ENCODE assay signal across 16 mouse cellular contexts in genomic region chrX:50797798-50798197, GRCm38 (mm10). TPM values are rescaled to one million over a fixed set of nuclear protein-coding genes. Genes with fewer than 3 reads are reported as not detected.
DNase-seq lines count a peak whose midpoint lies in the region; ATAC-seq and TF ChIP-seq lines count a peak whose summit lies in the region.
"Had no signal": no experiment of that assay in that cellular context is flagged by ENCODE, and none has a peak within 500 bp of the region (broad histone marks: within the 10 kb centered on the region; RNA-seq: fewer than 3 reads in every experiment).

No protein-coding gene starts in this region.

- ATAC-seq in hindbrain, embryonic 12.5 days (ENCODE audit: low FRiP score), result 0 out of 2 replicates have a peak, but pooled peaks have one; percentile 29
- no peak for ATAC-seq in hindbrain, embryonic 11.5 days (ENCODE audit: low FRiP score)
- ATAC-seq in embryonic facial prominence, embryonic 14.5 days (ENCODE audit: low read depth), result no peak
- ATAC-seq in midbrain, embryonic 12.5 days (ENCODE audit: low FRiP score, low read depth), result peak; percentile 19; the same call in 1 of the 2 replicates
- ATAC-seq: liver, embryonic 12.5 days had no signal

- TF ChIP-seq RAD21 in MEL (IDR thresholded peaks at IDR 0.05; ENCODE audit: low read depth, low read length), result no peak

- no peak overlapping the region for H3K4me2 ChIP-seq in hindbrain, embryonic 12.5 days (replicated peaks)
- no peak overlapping the region for H3K4me2 ChIP-seq in hindbrain, embryonic 11.5 days (replicated peaks; ENCODE audit: low read depth, low read length)
- no peak overlapping the region for H3K4me2 ChIP-seq in embryonic facial prominence, embryonic 14.5 days (ENCODE audit: low read depth, low read length)
- no peak overlapping the region for H3K4me2 ChIP-seq in midbrain, embryonic 12.5 days (replicated peaks)
- H3K4me2 ChIP-seq: liver, embryonic 12.5 days; lung, embryonic 14.5 days had no signal

- no peak for TF ChIP-seq EP300 in MEL (IDR thresholded peaks at IDR 0.05; ENCODE audit: low read depth in 1 of 2, low read length in 2 of 2)

- no peak overlapping the region for H3K9ac ChIP-seq in hindbrain, embryonic 12.5 days
- no peak overlapping the region for H3K9ac ChIP-seq in hindbrain, embryonic 11.5 days (ENCODE audit: low read depth, low read length)
- H3K9ac ChIP-seq in MEL (ENCODE audit: control insufficient read depth, low read depth, low read length, poor library complexity, severe bottlenecking), result no peak overlapping the region
- H3K9ac ChIP-seq in embryonic facial prominence, embryonic 14.5 days (ENCODE audit: low read depth, low read length), result no peak overlapping the region
- no peak overlapping the region for H3K9ac ChIP-seq in midbrain, embryonic 12.5 days (replicated peaks)
- H3K9ac ChIP-seq: liver, embryonic 12.5 days; lung, embryonic 14.5 days had no signal

- H3K79me2 ChIP-seq in MEL (ENCODE audit: control insufficient read depth, insufficient read depth, low read length, poor library complexity), result no peaks in the 10 kb centered on the region

- no peaks in the 10 kb centered on the region for H3K9me3 ChIP-seq in hindbrain, embryonic 12.5 days (replicated peaks)
- H3K9me3 ChIP-seq in hindbrain, embryonic 11.5 days (ENCODE audit: control insufficient read depth, low read length), result no peaks in the 10 kb centered on the region
- no peaks in the 10 kb centered on the region for H3K9me3 ChIP-seq in MEL (replicated peaks; ENCODE audit: insufficient read depth, low read length)
- H3K9me3 ChIP-seq in embryonic facial prominence, embryonic 14.5 days (ENCODE audit: control insufficient read depth, low read length), result no peaks in the 10 kb centered on the region
- no peaks in the 10 kb centered on the region for H3K9me3 ChIP-seq in midbrain, embryonic 12.5 days
- H3K9me3 ChIP-seq: liver, embryonic 12.5 days had no signal

- 78% methylated on average over 1 of the region's 1 CpGs for WGBS in hindbrain, embryonic 12.5 days
- 43% methylated on average over 1 of the region's 1 CpGs for WGBS in hindbrain, embryonic 11.5 days
- 62% methylated on average over 1 of the region's 1 CpGs for WGBS in embryonic facial prominence, embryonic 14.5 days
- WGBS in midbrain, embryonic 12.5 days, result 40% methylated on average over 1 of the region's 1 CpGs

- H3K36me3 ChIP-seq in hindbrain, embryonic 12.5 days, result no peaks in the 10 kb centered on the region
- H3K36me3 ChIP-seq in hindbrain, embryonic 11.5 days (ENCODE audit: control insufficient read depth, insufficient read depth, low read length), result no peaks in the 10 kb centered on the region
- H3K36me3 ChIP-seq in MEL (ENCODE audit: control insufficient read depth in 1 of 2, insufficient read depth in 2 of 2, low read length in 2 of 2), result no peaks in the 10 kb centered on the region; a peak in 1 of 4 replicates
- H3K36me3 ChIP-seq in embryonic facial prominence, embryonic 14.5 days (ENCODE audit: control insufficient read depth, insufficient read depth, low read length), result no peaks in the 10 kb centered on the region
- no peaks in the 10 kb centered on the region for H3K36me3 ChIP-seq in midbrain, embryonic 12.5 days
- H3K36me3 ChIP-seq: liver, embryonic 12.5 days had no signal

- no peaks in the 10 kb centered on the region for H3K4me1 ChIP-seq in hindbrain, embryonic 12.5 days
- no peaks in the 10 kb centered on the region for H3K4me1 ChIP-seq in hindbrain, embryonic 11.5 days (replicated peaks; ENCODE audit: control insufficient read depth, insufficient read depth, low read length)
- peaks cover 0 to 2% of the 10 kb centered on the region in 2 experiments; a peak in 1 of 4 replicates for H3K4me1 ChIP-seq in MEL (ENCODE audit: control insufficient read depth in 1 of 2, insufficient read depth in 2 of 2, low read length in 2 of 2)
- no peaks in the 10 kb centered on the region for H3K4me1 ChIP-seq in embryonic facial prominence, embryonic 14.5 days (ENCODE audit: control insufficient read depth, insufficient read depth, low read length)
- no peaks in the 10 kb centered on the region for H3K4me1 ChIP-seq in midbrain, embryonic 12.5 days
- H3K4me1 ChIP-seq: liver, embryonic 12.5 days had no signal

- no peak for TF ChIP-seq CTCF in MEL (IDR thresholded peaks at IDR 0.05 in 2 of 3, conservative IDR thresholded peaks at IDR 0.05 in 1 of 3; ENCODE audit: control insufficient read depth in 1 of 3, insufficient read depth in 1 of 3, low read depth in 2 of 3, low read length in 3 of 3, poor library complexity in 1 of 3, severe bottlenecking in 1 of 3)

- intact Hi-C loops in left cerebral cortex, postnatal 10 days (cut with DNase I), result no loop called here

- H3K27ac ChIP-seq in hindbrain, embryonic 12.5 days, result no peak overlapping the region
- no peak overlapping the region for H3K27ac ChIP-seq in hindbrain, embryonic 11.5 days (ENCODE audit: low read depth, low read length)
- no peak overlapping the region for H3K27ac ChIP-seq in MEL (ENCODE audit: control insufficient read depth, low read depth, low read length)
- H3K27ac ChIP-seq in embryonic facial prominence, embryonic 14.5 days (replicated peaks; ENCODE audit: low read depth, low read length), result no peak overlapping the region
- H3K27ac ChIP-seq in midbrain, embryonic 12.5 days (replicated peaks), result no peak overlapping the region
- H3K27ac ChIP-seq: liver, embryonic 12.5 days; macrophage had no signal

- no peak overlapping the region for H3K4me3 ChIP-seq in hindbrain, embryonic 12.5 days
- H3K4me3 ChIP-seq in hindbrain, embryonic 11.5 days (ENCODE audit: low read depth, low read length), result no peak overlapping the region
- H3K4me3 ChIP-seq in MEL (ENCODE audit: control insufficient read depth in 1 of 2, insufficient read depth in 1 of 2, low read depth in 2 of 2, low read length in 2 of 2), result no peak overlapping the region
- H3K4me3 ChIP-seq in embryonic facial prominence, embryonic 14.5 days (ENCODE audit: low read depth, low read length), result no peak overlapping the region
- H3K4me3 ChIP-seq in midbrain, embryonic 12.5 days, result no peak overlapping the region
- H3K4me3 ChIP-seq: liver, embryonic 12.5 days had no signal

- no peak for DNase-seq in hindbrain, embryonic 11.5 days (ENCODE audit: low spot score)
- DNase-seq in MEL (ENCODE audit: low read depth, low spot score), result peak; percentile 14
- DNase-seq in embryonic facial prominence, embryonic 14.5 days (ENCODE audit: low spot score), result peak; percentile 3
- DNase-seq in layer of hippocampus, postnatal 36 days, result no peak
- DNase-seq in neural tube, embryonic 10.5 days (ENCODE audit: extremely low spot score, low spot score), result no peak
- DNase-seq in left cerebral cortex, postnatal 10 days (ENCODE audit: extremely low spot score in 1 of 2, low spot score in 2 of 2), result no peak
- DNase-seq: cerebellum, adult 11-12 months; gastrocnemius, postnatal 10 days; kidney, adult 8-10 months; kidney, postnatal 25 days; lung, embryonic 14.5 days; thymus, postnatal 36 days had no signal

- no peak for TF ChIP-seq POLR2A in MEL (IDR thresholded peaks at IDR 0.05; ENCODE audit: control insufficient read depth in 1 of 2, insufficient read depth in 1 of 2, low read depth in 1 of 2, low read length in 2 of 2, poor library complexity in 1 of 2)

- peaks cover 24% of the 10 kb centered on the region for H3K27me3 ChIP-seq in hindbrain, embryonic 12.5 days
- peaks cover 7% of the 10 kb centered on the region; the same call in 1 of the 2 replicates for H3K27me3 ChIP-seq in hindbrain, embryonic 11.5 days (ENCODE audit: control insufficient read depth, insufficient read depth, low read length)
- H3K27me3 ChIP-seq in MEL (ENCODE audit: control insufficient read depth in 1 of 2, insufficient read depth in 2 of 2, low read length in 2 of 2), result no peaks in the 10 kb centered on the region
- H3K27me3 ChIP-seq in embryonic facial prominence, embryonic 14.5 days (replicated peaks; ENCODE audit: control insufficient read depth, insufficient read depth, low read length), result peaks cover 3% of the 10 kb centered on the region
- peaks cover 40% of the 10 kb centered on the region for H3K27me3 ChIP-seq in midbrain, embryonic 12.5 days

TF ChIP-seq in MEL, 35 proteins besides CTCF, POLR2A, EP300 and RAD21:
- no peak for TF ChIP-seq UBTF (IDR thresholded peaks at IDR 0.05; ENCODE audit: borderline replicate concordance, insufficient read depth, low read depth, low read length)
- TF ChIP-seq NRF1 (IDR thresholded peaks at IDR 0.05; ENCODE audit: insufficient read depth, low read depth, low read length, poor library complexity, severe bottlenecking), result no peak
- no peak for TF ChIP-seq TBP (IDR thresholded peaks at IDR 0.05; ENCODE audit: low read depth, low read length)
- no peak for TF ChIP-seq MAX (IDR thresholded peaks at IDR 0.05; ENCODE audit: low read length)
- no peak for TF ChIP-seq E2F4 (IDR thresholded peaks at IDR 0.05; ENCODE audit: borderline replicate concordance, low read depth, low read length)
- no peak for TF ChIP-seq MYB (IDR thresholded peaks at IDR 0.05; ENCODE audit: low read depth, low read length)
- TF ChIP-seq POLR2AphosphoS5 (IDR thresholded peaks at IDR 0.05; ENCODE audit: borderline replicate concordance, low read depth, low read length), result no peak
- no peak for TF ChIP-seq ZC3H11A (IDR thresholded peaks at IDR 0.05; ENCODE audit: low read depth, low read length)
- no peak for TF ChIP-seq TCF12 (IDR thresholded peaks at IDR 0.05; ENCODE audit: low read depth, low read length)
- TF ChIP-seq MAZ (IDR thresholded peaks at IDR 0.05; ENCODE audit: low read depth, low read length), result no peak
TF ChIP-seq in MEL: peak in this region for 0.

RNA-seq across cellular contexts. Expression of gene Stk26, which starts 43.0 kb away (rescaled TPM):
- polyA plus RNA-seq in hindbrain, embryonic 12.5 days (2016; fragmentation: Nextera tagmentation; extraction: Ambion mirVana), result 6.0 and 7.2 TPM in 2 replicates
- polyA plus RNA-seq in hindbrain, embryonic 11.5 days (2014; fragmentation: Nextera tagmentation; extraction: Ambion mirVana), result 2.6 and 3.0 TPM in 2 replicates
- 8.0 and 8.7 TPM in 2 replicates for total RNA-seq in MEL (2012; rRNA removed)
- 10 to 100 TPM in 1 of 2 experiments, not detected in 1; 10.6 TPM for polyA plus RNA-seq in MEL (2012; ENCODE audit: insufficient read depth in 1 of 2, insufficient read length in 2 of 2, low read depth in 1 of 2, low replicate concordance in 2 of 2, missing spikeins in 1 of 2)
- polyA plus RNA-seq in embryonic facial prominence, embryonic 14.5 days (2014; fragmentation: Nextera tagmentation; extraction: Ambion mirVana), result 10.0 and 13.0 TPM in 2 replicates
- 1.1 and 1.9 TPM in 2 replicates for polyA plus RNA-seq in midbrain, embryonic 12.5 days (2016; fragmentation: Nextera tagmentation; extraction: Ambion mirVana)
- total RNA-seq in layer of hippocampus, postnatal 36 days (2021), result 1 to 10 TPM; 6.8 to 7.0 TPM
- 1 to 10 TPM in 1 of 2 experiments, under 1 TPM in 1; 0.97 to 1.7 TPM for total RNA-seq in left cerebral cortex, postnatal 10 days (2021)

Comparison
In these comparisons a context has a peak if more than half of its experiments do, and no peak if none do; other contexts are left out.
1. ATAC-seq: peak in hindbrain, embryonic 12.5 days (single experiment) and midbrain, embryonic 12.5 days (single experiment); none in hindbrain, embryonic 11.5 days (single experiment) and embryonic facial prominence, embryonic 14.5 days (single experiment).
2. DNase-seq: peak in MEL (single experiment) and embryonic facial prominence, embryonic 14.5 days (single experiment); none in hindbrain, embryonic 11.5 days (single experiment), layer of hippocampus, postnatal 36 days (0 of 2), neural tube, embryonic 10.5 days (single experiment) and left cerebral cortex, postnatal 10 days (0 of 2).